Mouse (Mus musculus): ENCODE measurements at regions not wholly inside any gene's neighbourhood (a gene's known extent, or its start where the extent isn't known, plus 50 kb on each side); places are given as distances from the start of the nearest gene placed in this dataset.

- TF ChIP-seq POLR2A (IDR thresholded peaks at IDR 0.05; ENCODE audit: extremely low read depth, insufficient read depth, low read length) (no peak), CTCF (IDR thresholded peaks at IDR 0.05; ENCODE audit: low read depth, low read length) (no peak)
Measured at GRCm38 (mm10) chr11:64842775-64843530, 135.9 kb upstream of the Elac2 start.
